Mouse (Mus musculus): ENCODE measurements at regions not wholly inside any gene's neighbourhood (a gene's known extent, or its start where the extent isn't known, plus 50 kb on each side); places are given as distances from the start of the nearest gene placed in this dataset.

- Histone ChIP-seq H3K79me3 (ENCODE audit: low read depth) (no peaks in the 10 kb centered on the region), H3K4me3 (ENCODE audit: insufficient read depth, poor library complexity, severe bottlenecking) (no peak overlapping the region), H3K27me3 (ENCODE audit: control insufficient read depth, insufficient read depth, insufficient read length) (no peaks in the 10 kb centered on the region), H3K36me3 (ENCODE audit: control insufficient read depth, insufficient read depth) (no peaks in the 10 kb centered on the region), H3ac (ENCODE audit: control insufficient read depth, insufficient read length, low read depth) (no peak overlapping the region), H3K79me2 (ENCODE audit: control insufficient read depth, insufficient read depth) (no peaks in the 10 kb centered on the region)
- TF ChIP-seq MYOG (IDR thresholded peaks at IDR 0.05; ENCODE audit: control insufficient read depth, extremely low read depth, insufficient read length) (no peak), CEBPB (IDR thresholded peaks at IDR 0.05; ENCODE audit: low read depth) (no peak), MYOD1 (IDR thresholded peaks at IDR 0.05; ENCODE audit: control insufficient read depth, insufficient read length, low read depth) (no peak), USF1 (IDR thresholded peaks at IDR 0.05; ENCODE audit: low read depth) (no peak), CTCF (IDR thresholded peaks at IDR 0.05; ENCODE audit: control insufficient read depth, insufficient read depth, insufficient read length) (no peak), FOSL1 (IDR thresholded peaks at IDR 0.05; ENCODE audit: insufficient read depth, low read length, poor library complexity, severe bottlenecking) (no peak), MAX (IDR thresholded peaks at IDR 0.05) (no peak)
Observed at GRCm38 (mm10) chr4:72060605-72061352, 139.9 kb downstream of the Tle1 start.

- Histone ChIP-seq H3K4me3 (ENCODE audit: insufficient read depth, poor library complexity, severe bottlenecking) (no peak overlapping the region), H3ac (ENCODE audit: control insufficient read depth, insufficient read length, low read depth) (no peak overlapping the region), H3K27me3 (ENCODE audit: control insufficient read depth, insufficient read depth, insufficient read length) (no peaks in the 10 kb centered on the region), H3K79me2 (ENCODE audit: control insufficient read depth, insufficient read depth) (no peaks in the 10 kb centered on the region), H3K79me3 (ENCODE audit: low read depth) (no peaks in the 10 kb centered on the region), H3K36me3 (ENCODE audit: control insufficient read depth, insufficient read depth) (no peaks in the 10 kb centered on the region)
- no peak for TF ChIP-seq FOSL1 (IDR thresholded peaks at IDR 0.05; ENCODE audit: insufficient read depth, low read length, poor library complexity, severe bottlenecking)
- TF ChIP-seq MYOG (IDR thresholded peaks at IDR 0.05; ENCODE audit: control insufficient read depth, extremely low read depth, insufficient read length) = no peak
- no peak for TF ChIP-seq CTCF (IDR thresholded peaks at IDR 0.05; ENCODE audit: control insufficient read depth, insufficient read depth, insufficient read length)
- TF ChIP-seq MYOD1 (IDR thresholded peaks at IDR 0.05; ENCODE audit: control insufficient read depth, insufficient read length, low read depth) = no peak
- TF ChIP-seq MAX (IDR thresholded peaks at IDR 0.05) = no peak
- no peak for TF ChIP-seq CEBPB (IDR thresholded peaks at IDR 0.05; ENCODE audit: low read depth)
Observed at GRCm38 (mm10) chr4:72049638-72050454, 150.9 kb downstream of the Tle1 start.

- no peak for TF ChIP-seq MYOG (IDR thresholded peaks at IDR 0.05; ENCODE audit: control insufficient read depth, extremely low read depth, insufficient read length)
- TF ChIP-seq MAX (IDR thresholded peaks at IDR 0.05) = no peak
- TF ChIP-seq USF1 (IDR thresholded peaks at IDR 0.05; ENCODE audit: low read depth) = no peak
- TF ChIP-seq FOSL1 (IDR thresholded peaks at IDR 0.05; ENCODE audit: insufficient read depth, low read length, poor library complexity, severe bottlenecking) = no peak
- TF ChIP-seq MYOD1 (IDR thresholded peaks at IDR 0.05; ENCODE audit: control insufficient read depth, insufficient read length, low read depth) = no peak
- TF ChIP-seq CEBPB (IDR thresholded peaks at IDR 0.05; ENCODE audit: low read depth) = no peak
- TF ChIP-seq CTCF (IDR thresholded peaks at IDR 0.05; ENCODE audit: control insufficient read depth, insufficient read depth, insufficient read length) = no peak
- H3ac ChIP-seq (ENCODE audit: control insufficient read depth, insufficient read length, low read depth) = no peak overlapping the region
- no peaks in the 10 kb centered on the region for H3K79me3 ChIP-seq (ENCODE audit: low read depth)
- H3K79me2 ChIP-seq (ENCODE audit: control insufficient read depth, insufficient read depth) = no peaks in the 10 kb centered on the region
- H3K36me3 ChIP-seq (ENCODE audit: control insufficient read depth, insufficient read depth) = no peaks in the 10 kb centered on the region
- no peak overlapping the region for H3K4me3 ChIP-seq (ENCODE audit: insufficient read depth, poor library complexity, severe bottlenecking)
- H3K27me3 ChIP-seq (ENCODE audit: control insufficient read depth, insufficient read depth, insufficient read length) = no peaks in the 10 kb centered on the region
Observed at GRCm38 (mm10) chr4:72022152-72022551, 178.6 kb downstream of the Tle1 start.

- H3K36me3 ChIP-seq (ENCODE audit: control insufficient read depth, insufficient read depth) = no peaks in the 10 kb centered on the region
- H3K79me2 ChIP-seq (ENCODE audit: control insufficient read depth, insufficient read depth) = no peaks in the 10 kb centered on the region
- TF ChIP-seq CTCF (IDR thresholded peaks at IDR 0.05; ENCODE audit: control insufficient read depth, insufficient read depth, insufficient read length) (no peak), MAX (IDR thresholded peaks at IDR 0.05) (no peak), MYOD1 (IDR thresholded peaks at IDR 0.05; ENCODE audit: control insufficient read depth, insufficient read length, low read depth) (no peak), CEBPB (IDR thresholded peaks at IDR 0.05; ENCODE audit: low read depth) (no peak), MYOG (IDR thresholded peaks at IDR 0.05; ENCODE audit: control insufficient read depth, extremely low read depth, insufficient read length) (no peak), USF1 (IDR thresholded peaks at IDR 0.05; ENCODE audit: low read depth) (no peak), FOSL1 (IDR thresholded peaks at IDR 0.05; ENCODE audit: insufficient read depth, low read length, poor library complexity, severe bottlenecking) (no peak)
Observed at GRCm38 (mm10) chr4:72014221-72014850, 186.4 kb downstream of the Tle1 start.

GRCm38 (mm10) chr4:72013583-72013982 lies 187.1 kb downstream of the Tle1 start:
- Histone ChIP-seq H3K27me3 (ENCODE audit: control insufficient read depth, insufficient read depth, insufficient read length) (peaks cover 4% of the 10 kb centered on the region), H3K4me3 (ENCODE audit: insufficient read depth, poor library complexity, severe bottlenecking) (no peak overlapping the region), H3K36me3 (ENCODE audit: control insufficient read depth, insufficient read depth) (no peaks in the 10 kb centered on the region), H3K79me3 (ENCODE audit: low read depth) (no peaks in the 10 kb centered on the region), H3ac (ENCODE audit: control insufficient read depth, insufficient read length, low read depth) (no peak overlapping the region), H3K79me2 (ENCODE audit: control insufficient read depth, insufficient read depth) (no peaks in the 10 kb centered on the region)
- TF ChIP-seq MYOG (IDR thresholded peaks at IDR 0.05; ENCODE audit: control insufficient read depth, extremely low read depth, insufficient read length) (no peak), MYOD1 (IDR thresholded peaks at IDR 0.05; ENCODE audit: control insufficient read depth, insufficient read length, low read depth) (no peak), CEBPB (IDR thresholded peaks at IDR 0.05; ENCODE audit: low read depth) (no peak), USF1 (IDR thresholded peaks at IDR 0.05; ENCODE audit: low read depth) (no peak), CTCF (IDR thresholded peaks at IDR 0.05; ENCODE audit: control insufficient read depth, insufficient read depth, insufficient read length) (no peak), FOSL1 (IDR thresholded peaks at IDR 0.05; ENCODE audit: insufficient read depth, low read length, poor library complexity, severe bottlenecking) (no peak)

More at GRCm38 (mm10) chr4:72014221-72014850, 186.4 kb downstream of the Tle1 start:
- no peaks in the 10 kb centered on the region for H3K79me3 ChIP-seq (ENCODE audit: low read depth)
- H3ac ChIP-seq (ENCODE audit: control insufficient read depth, insufficient read length, low read depth) = no peak overlapping the region
- no peak overlapping the region for H3K4me3 ChIP-seq (ENCODE audit: insufficient read depth, poor library complexity, severe bottlenecking)
- peaks cover 4% of the 10 kb centered on the region for H3K27me3 ChIP-seq (ENCODE audit: control insufficient read depth, insufficient read depth, insufficient read length)
